Mouse (Mus musculus) intestine, postnatal 0 days (tissue): ENCODE results near the gene Cd52. TPM values are rescaled to one million over a fixed set of nuclear protein-coding genes. Genes with fewer than 3 reads are reported as not detected.

ENCODE experiments used
- ATAC-seq: fragments of 200-750 bp; cut with Nextera tagmentation; 2 replicates; pipeline ENCODE4 v1.8.0; 2017; ENCODE audit warnings: mild to moderate bottlenecking, moderate TSS enrichment, moderate library complexity
- H3K27ac ChIP-seq: fragments of 300-500 bp; sonication (generic); 2 replicates; pipeline ENCODE4 v1.5.1; 2014; ENCODE audit warnings: mild to moderate bottlenecking, low read depth, low read length, moderate library complexity
- H3K27me3 ChIP-seq: fragments of 300-500 bp; sonication (generic); replicated peaks from 2 replicates; pipeline ENCODE4 v1.6.1; 2014; ENCODE audit warnings: low read length, mixed read lengths; ENCODE audit not compliant: control insufficient read depth, insufficient read depth
- H3K36me3 ChIP-seq: fragments of 300-500 bp; sonication (generic); 2 replicates; pipeline ENCODE4 v1.6.1; 2014; ENCODE audit warnings: mild to moderate bottlenecking, moderate library complexity; ENCODE audit not compliant: control insufficient read depth, insufficient read depth
- H3K4me1 ChIP-seq: fragments of 300-500 bp; sonication (generic); replicated peaks from 2 replicates; pipeline ENCODE4 v1.6.1; 2014; ENCODE audit warnings: antibody characterized with exemption, low read length, mixed read lengths; ENCODE audit not compliant: control insufficient read depth, insufficient read depth
- H3K4me2 ChIP-seq: fragments of 300-500 bp; sonication (generic); replicated peaks from 2 replicates; pipeline ENCODE4 v1.6.1; 2014; ENCODE audit warnings: low read depth, mild to moderate bottlenecking, moderate library complexity
- H3K4me3 ChIP-seq: fragments of 300-500 bp; sonication (generic); 2 replicates; pipeline ENCODE4 v1.5.1; 2014; ENCODE audit warnings: low read depth, low read length
- H3K9ac ChIP-seq: fragments of 300-500 bp; sonication (generic); 2 replicates; pipeline ENCODE4 v1.6.1; 2014; ENCODE audit warnings: mild to moderate bottlenecking, low read depth, low read length
- H3K9me3 ChIP-seq: fragments of 300-500 bp; sonication (generic); 2 replicates; pipeline ENCODE4 v1.6.1; 2016; ENCODE audit warnings: mixed run types; ENCODE audit not compliant: control insufficient read depth
- CTCF ChIP-seq: sonication (generic); IDR thresholded peaks from 2 replicates; pipeline ENCODE4 v1.5.1; 2016; ENCODE audit warnings: low read depth, mild to moderate bottlenecking, control low read depth, antibody characterized with exemption, moderate library complexity
- WGBS: fragments of 180-500 bp; shearing (Covaris S2); extraction: QIAGEN DNeasy Blood & Tissue Kit; methylation state at CpG from one replicate; pipeline ENCODE4 v1.1.7; 2014; 5-methylcytosine and 5-hydroxymethylcytosine counted together
- polyA plus RNA-seq: library from polyadenylated mRNA; unstranded; fragments of >200 nt; fragmentation: Nextera tagmentation; extraction: Ambion mirVana; gene quantifications from 2 replicates; pipeline ENCODE4 v1.2.1, GENCODE M21; 2015

Cd52 gene
- polyA plus RNA-seq, 1 experiment from 2014 or later = 31.2 TPM

DNA sequence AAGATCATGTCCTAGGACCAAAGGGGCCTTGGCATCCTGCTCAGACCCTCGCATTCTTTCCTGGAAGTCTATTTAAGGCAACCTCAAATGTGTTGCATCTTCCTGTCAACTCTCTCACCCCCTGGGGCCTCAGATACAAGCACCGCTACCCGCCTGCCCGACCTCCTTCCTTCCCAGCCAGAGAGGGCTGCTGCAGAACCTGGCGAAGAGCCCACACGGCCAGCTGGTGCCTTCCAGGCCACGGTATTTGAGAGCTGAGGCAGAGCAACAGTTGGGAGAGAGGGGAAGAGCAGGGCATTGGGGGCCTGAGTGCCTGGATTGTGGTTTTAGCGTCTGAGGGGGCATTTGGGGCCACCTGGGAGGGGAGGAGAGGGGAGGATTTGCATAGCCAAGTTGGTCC is 42.3 kb downstream of the Cd52 start:
- Histone ChIP-seq H3K9me3 (no peaks in the 10 kb centered on the region), H3K27ac (no peak overlapping the region), H3K27me3 (no peaks in the 10 kb centered on the region), H3K4me2 (no peak overlapping the region), H3K4me3 (no peak overlapping the region), H3K9ac (no peak overlapping the region), H3K4me1 (no peaks in the 10 kb centered on the region), H3K36me3 (no peaks in the 10 kb centered on the region)
- no peak for ATAC-seq
- TF ChIP-seq CTCF = no peak
- 40% methylated on average over 8 of the region's 8 CpGs for WGBS

GRCm38 (mm10) chr4:134051912-134052311 is 43.0 kb downstream of the Cd52 start:
- H3K27me3 ChIP-seq = no peaks in the 10 kb centered on the region
- no peaks in the 10 kb centered on the region for H3K36me3 ChIP-seq
- 0 out of 2 replicates have a peak, but pooled peaks have one; percentile 34 for ATAC-seq
- no peak overlapping the region for H3K27ac ChIP-seq
- no peak overlapping the region for H3K4me2 ChIP-seq
- H3K9ac ChIP-seq = no peak overlapping the region
- no peaks in the 10 kb centered on the region for H3K4me1 ChIP-seq
- TF ChIP-seq CTCF = no peak
- no peaks in the 10 kb centered on the region for H3K9me3 ChIP-seq
- no peak overlapping the region for H3K4me3 ChIP-seq
- WGBS = 64% methylated on average over 5 of the region's 5 CpGs

GRCm38 (mm10) chr4:134047648-134048047 is 47.2 kb downstream of the Cd52 start:
- whole genome bisulfite sequencing = 72% methylated on average over 5 of the region's 5 CpGs
- ATAC-seq = no peak
- H3K4me1 ChIP-seq = no peaks in the 10 kb centered on the region

DNA sequence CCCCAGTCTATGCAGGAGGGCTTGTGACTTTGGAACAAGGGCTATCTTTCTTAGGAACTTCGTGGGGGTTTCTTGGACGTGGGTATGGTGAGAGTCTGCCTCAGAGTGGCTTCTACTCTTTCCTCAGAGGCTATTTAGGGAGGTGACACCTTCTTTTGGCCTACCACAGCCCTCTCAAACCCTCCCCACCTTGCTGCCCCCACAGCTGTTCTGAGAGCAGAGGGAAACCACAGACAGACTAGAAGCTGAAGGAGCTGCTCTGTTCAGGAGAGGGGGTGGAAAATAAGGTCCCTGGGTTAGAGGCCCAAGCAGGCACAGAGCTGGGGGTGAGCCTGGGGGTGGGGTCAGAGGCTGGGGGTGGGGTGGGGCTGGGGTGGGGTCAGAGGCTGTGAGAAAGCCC is 51.8 kb downstream of the Cd52 start:
- WGBS = 58% methylated on average over 2 of the region's 2 CpGs

More at GRCm38 (mm10) chr4:134047648-134048047, 47.2 kb downstream of the Cd52 start:
- Histone ChIP-seq H3K9me3 (no peaks in the 10 kb centered on the region), H3K4me3 (no peak overlapping the region), H3K36me3 (no peaks in the 10 kb centered on the region), H3K4me2 (no peak overlapping the region), H3K9ac (no peak overlapping the region), H3K27me3 (no peaks in the 10 kb centered on the region), H3K27ac (no peak overlapping the region)
- TF ChIP-seq CTCF = no peak

DNA sequence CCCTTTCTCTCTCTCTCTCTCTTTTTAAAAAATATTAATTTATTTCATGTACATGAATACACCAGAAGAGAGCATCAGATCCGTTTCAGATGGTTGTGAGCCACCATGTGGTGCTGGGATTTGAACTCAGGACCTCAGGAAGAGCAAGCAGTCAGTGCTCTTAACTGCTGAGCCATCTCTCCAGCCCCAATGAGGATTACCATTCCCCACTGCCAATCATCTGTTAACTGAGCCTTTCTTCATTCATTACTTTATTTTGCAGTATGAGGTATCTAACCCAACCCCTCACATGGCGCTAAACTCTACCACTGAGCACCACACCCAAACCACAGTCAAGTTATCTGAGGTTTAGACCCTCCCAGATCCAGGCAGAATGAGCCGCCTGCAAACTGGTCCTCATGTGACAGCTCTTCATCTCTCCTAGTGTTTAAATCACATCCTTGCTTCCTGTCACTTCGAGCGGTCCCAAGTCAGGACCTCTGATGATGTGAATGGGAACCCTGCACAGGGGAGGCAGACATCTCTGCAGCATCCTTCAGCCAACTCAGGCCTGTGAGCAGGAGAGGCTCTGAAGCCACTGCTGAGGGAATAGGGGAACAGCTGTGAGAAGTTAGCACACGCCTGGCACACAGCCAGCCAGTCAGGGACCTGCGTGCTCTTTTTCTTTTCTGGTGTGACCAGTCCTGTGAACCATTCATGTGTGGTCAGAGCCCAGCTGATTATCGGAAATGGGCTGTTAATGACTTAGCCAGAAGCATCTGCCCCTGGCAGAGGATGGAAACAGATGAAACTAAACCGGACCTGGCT is 53.4 kb downstream of the Cd52 start:
- Histone ChIP-seq H3K4me1 (no peaks in the 10 kb centered on the region), H3K4me2 (no peak overlapping the region), H3K4me3 (no peak overlapping the region), H3K27me3 (no peaks in the 10 kb centered on the region), H3K27ac (no peak overlapping the region), H3K9ac (no peak overlapping the region), H3K36me3 (no peaks in the 10 kb centered on the region), H3K9me3 (no peaks in the 10 kb centered on the region)
- no peak for TF ChIP-seq CTCF
- 0 out of 2 replicates have a peak, but pooled peaks have one; percentile 16 for ATAC-seq
- 43% methylated on average over 9 of the region's 9 CpGs for WGBS

More for the DNA sequence above, 51.8 kb downstream of the Cd52 start:
- no peak for TF ChIP-seq CTCF
- Histone ChIP-seq H3K36me3 (no peaks in the 10 kb centered on the region), H3K9me3 (no peaks in the 10 kb centered on the region), H3K4me2 (no peak overlapping the region), H3K4me1 (no peaks in the 10 kb centered on the region), H3K4me3 (no peak overlapping the region), H3K27me3 (no peaks in the 10 kb centered on the region), H3K27ac (no peak overlapping the region), H3K9ac (no peak overlapping the region)
- ATAC-seq = no peak

DNA sequence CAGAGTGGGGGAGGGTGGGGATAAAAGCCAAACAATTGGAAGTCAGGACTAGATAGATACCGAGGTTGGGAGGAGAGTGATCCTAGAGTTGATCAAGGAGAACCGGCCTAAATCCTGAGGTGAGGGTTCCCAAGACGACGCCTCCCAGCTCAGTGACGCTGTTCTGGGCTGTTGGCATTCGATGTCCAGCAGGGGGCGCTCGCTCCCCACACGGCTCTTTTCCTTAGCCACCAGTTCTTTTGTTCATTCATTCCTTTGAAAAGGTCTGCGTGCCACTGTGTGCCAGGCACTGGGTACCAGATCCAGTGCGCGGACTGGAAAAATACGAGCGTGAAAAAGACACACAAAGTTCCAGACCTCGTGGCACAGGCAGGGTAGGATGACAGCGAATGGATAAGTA is 58.9 kb downstream of the Cd52 start:
- Histone ChIP-seq H3K27me3 (no peaks in the 10 kb centered on the region), H3K4me3 (no peak overlapping the region), H3K9ac (no peak overlapping the region), H3K36me3 (no peaks in the 10 kb centered on the region), H3K9me3 (no peaks in the 10 kb centered on the region), H3K4me1 (no peaks in the 10 kb centered on the region), H3K27ac (no peak overlapping the region), H3K4me2 (no peak overlapping the region)
- ATAC-seq = peak; percentile 61
- TF ChIP-seq CTCF = peak; percentile 98
- WGBS = 5% methylated on average over 16 of the region's 16 CpGs

Other genes with a start within 250 kb of the Cd52 start
- gene Rps6ka1, start 207.3 kb downstream of the Cd52 start, polyA plus RNA-seq = 86.2 and 88.8 TPM in 2 replicates
- 605 and 661 TPM in 2 replicates for gene Hmgn2, start 126.4 kb downstream of the Cd52 start, polyA plus RNA-seq
- 26.1 TPM in 2 replicates for gene Dhdds, start 94.2 kb downstream of the Cd52 start, polyA plus RNA-seq
- not detected in 2 replicates for gene Lin28a, start 76.2 kb downstream of the Cd52 start, polyA plus RNA-seq
- not detected in 2 replicates for gene Zfp683, start 41.2 kb downstream of the Cd52 start, polyA plus RNA-seq
- gene Crybg2, start 34.3 kb downstream of the Cd52 start, polyA plus RNA-seq = 17.9 and 22.5 TPM in 2 replicates
- gene Ubxn11, start 7.5 kb upstream of the Cd52 start, polyA plus RNA-seq = 0.88 and 1.5 TPM in 2 replicates
- 503 and 522 TPM in 2 replicates for gene Sh3bgrl3, start 33.7 kb upstream of the Cd52 start, polyA plus RNA-seq
- gene Cep85, start 92.0 kb upstream of the Cd52 start, polyA plus RNA-seq = 85.9 and 91.1 TPM in 2 replicates
- gene Gm7534, start 107.9 kb upstream of the Cd52 start, polyA plus RNA-seq = not detected in 2 replicates
- gene Catsper4, start 132.3 kb upstream of the Cd52 start, polyA plus RNA-seq = 0.60 and 0.81 TPM in 2 replicates
- 13.8 and 15.5 TPM in 2 replicates for gene Cnksr1, start 143.3 kb upstream of the Cd52 start, polyA plus RNA-seq
- gene E130218I03Rik, start 148.6 kb upstream of the Cd52 start, polyA plus RNA-seq = 0.39 and 0.46 TPM in 2 replicates
- 9.4 and 10.5 TPM in 2 replicates for gene Zfp593, start 150.5 kb upstream of the Cd52 start, polyA plus RNA-seq
- not detected in 2 replicates for gene Gm30191, start 151.9 kb upstream of the Cd52 start, polyA plus RNA-seq
- 6.8 and 7.6 TPM in 2 replicates for gene Grrp1, start 159.0 kb upstream of the Cd52 start, polyA plus RNA-seq
- 9.2 and 9.6 TPM in 2 replicates for gene Pdik1l, start 192.8 kb upstream of the Cd52 start, polyA plus RNA-seq
- 1.4 and 1.7 TPM in 2 replicates for gene Trim63, start 220.0 kb upstream of the Cd52 start, polyA plus RNA-seq
- 15.4 and 39.1 TPM in 2 replicates for gene Slc30a2, start 248.1 kb upstream of the Cd52 start, polyA plus RNA-seq